Mouse (Mus musculus) embryonic fibroblast, embryonic 13.5 days (primary cell): ENCODE results near the gene Glrb.

Source experiments
- CTCF ChIP-seq: IDR thresholded peaks from 2 replicates; pipeline ENCODE4 v1.5.1; 2011; ENCODE audit warnings: mild to moderate bottlenecking, control low read depth, low read length, moderate library complexity, borderline replicate concordance; ENCODE audit not compliant: insufficient read depth
- POLR2A ChIP-seq: IDR thresholded peaks from 2 replicates; pipeline ENCODE4 v1.6.1; 2011; ENCODE audit warnings: low read depth, mild to moderate bottlenecking, control low read depth, low read length, moderate library complexity

GRCm38 (mm10) chr3:80958591-80958990, 45.1 kb upstream of the Glrb start:
- TF ChIP-seq CTCF (peak; percentile 83), POLR2A (no peak)
